Mouse (Mus musculus) testis, postnatal 14 days (tissue): ENCODE results near the gene Chmp4b.
A peak's percentile ranks its signal among the peaks of the same experiment; 100 is the strongest.

ENCODE experiments used
- DNase-seq: peaks from one replicate; pipeline ENCODE4 v3.0.0; 2021; ENCODE audit warnings: low spot score

The Chmp4b gene

DNA sequence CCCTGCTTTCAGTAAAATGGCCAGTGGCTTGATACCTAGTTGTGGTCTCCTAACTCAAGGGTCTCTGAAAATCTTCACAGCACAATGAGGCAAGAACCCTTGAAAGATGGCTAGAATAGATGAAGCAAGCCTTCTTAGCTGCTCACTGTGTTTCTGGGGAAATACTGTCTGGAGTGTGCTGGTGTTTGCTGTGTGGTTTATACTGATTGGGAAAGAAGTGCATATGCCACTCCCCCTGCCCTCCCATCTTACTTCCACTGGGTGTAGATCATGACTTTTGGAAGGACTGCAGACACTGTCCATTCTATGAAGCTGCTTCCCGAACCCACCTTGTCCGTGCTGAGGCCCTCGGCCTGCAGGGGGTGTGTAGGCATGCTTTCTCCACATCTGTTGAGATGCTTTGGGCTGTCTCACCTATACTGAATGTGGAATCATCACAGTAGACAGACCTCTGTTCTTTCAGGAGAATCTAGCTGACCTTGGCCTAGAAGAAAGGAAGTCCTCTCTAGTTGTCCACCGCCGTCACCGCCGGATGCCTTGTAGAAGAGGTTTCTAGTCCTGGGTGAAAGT is 33.5 kb downstream of the Chmp4b start:
- no peak for DNase-seq

DNA sequence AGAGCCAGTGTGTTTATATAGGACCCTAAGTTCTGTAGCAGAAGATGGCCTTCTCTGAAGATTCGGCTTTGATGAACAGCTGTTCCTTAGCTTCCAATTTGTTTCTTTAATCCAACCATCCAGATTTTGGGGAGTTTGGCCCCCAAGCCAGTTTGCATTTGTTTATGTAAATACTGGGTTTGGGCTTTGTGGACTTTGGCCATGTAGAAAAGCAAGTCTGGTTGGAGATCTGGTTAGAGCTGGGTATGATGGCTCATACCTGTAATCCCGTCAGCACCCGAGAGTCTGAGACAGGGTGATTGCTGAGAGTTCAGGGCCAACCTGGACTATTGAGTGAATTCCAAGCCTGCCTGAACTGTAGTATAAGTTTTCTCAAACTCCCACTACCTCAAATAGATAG is 34.3 kb downstream of the Chmp4b start:
- no peak for DNase-seq

- DNase-seq, result no peak
Observed at GRCm38 (mm10) chr2:154686819-154687218, 35.3 kb downstream of the Chmp4b start.

DNA sequence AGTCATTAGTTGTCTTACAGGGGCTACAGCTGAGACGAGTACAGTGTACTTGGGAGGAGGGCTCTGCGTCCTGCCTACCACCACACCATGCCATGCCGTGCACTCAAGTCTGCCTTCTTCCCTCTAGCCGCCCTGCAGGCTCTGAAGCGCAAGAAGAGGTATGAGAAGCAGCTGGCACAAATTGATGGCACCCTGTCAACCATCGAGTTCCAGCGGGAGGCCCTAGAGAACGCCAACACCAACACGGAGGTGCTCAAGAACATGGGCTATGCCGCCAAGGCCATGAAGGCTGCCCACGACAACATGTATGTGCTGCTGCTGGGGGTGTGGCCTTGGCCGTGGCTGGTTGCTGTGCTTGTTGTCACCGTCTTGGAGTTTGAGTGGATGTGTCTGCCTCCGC is 37.9 kb downstream of the Chmp4b start:
- no peak for DNase-seq

- DNase-seq, result no peak
Observed at GRCm38 (mm10) chr2:154690959-154691358, 39.5 kb downstream of the Chmp4b start.

DNA sequence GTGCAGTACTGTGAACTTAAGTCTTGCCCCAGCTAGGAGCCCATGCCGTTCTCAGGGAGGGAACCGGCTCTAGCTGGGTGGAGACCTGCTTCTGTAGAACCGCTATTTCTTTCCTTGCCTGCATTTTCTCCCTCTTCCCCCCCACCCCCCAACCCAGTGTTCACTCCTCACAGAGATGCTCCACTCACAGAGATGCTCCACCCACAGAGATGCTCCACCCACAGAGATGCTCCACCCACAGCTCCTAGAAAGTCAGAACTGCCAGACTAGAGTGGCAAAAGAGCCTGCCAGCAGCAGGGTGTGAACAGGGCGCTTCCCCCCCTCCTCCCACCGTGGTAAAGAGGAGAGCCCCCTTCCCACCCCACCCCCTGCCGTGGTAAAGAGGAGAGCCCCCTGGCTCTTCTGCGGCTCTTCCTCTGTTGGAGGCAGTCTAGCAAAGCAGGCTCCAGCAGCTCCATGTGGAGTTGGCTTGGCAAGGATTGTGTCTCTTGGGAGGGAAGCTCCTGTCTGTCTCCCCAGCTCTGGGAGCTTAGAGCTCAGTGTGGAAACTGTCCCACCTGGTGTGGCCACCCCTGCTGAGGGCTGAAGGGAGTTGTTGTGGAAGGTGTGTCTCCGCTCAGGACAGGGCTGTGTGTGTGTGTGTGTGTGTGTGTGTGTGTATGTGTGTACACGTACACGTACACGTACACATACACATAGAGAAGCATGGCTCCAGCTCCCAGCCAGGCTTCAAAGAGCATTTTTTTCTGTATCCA is 41.9 kb downstream of the Chmp4b start:
- DNase-seq, result no peak

GRCm38 (mm10) chr2:154693941-154694256 is 42.4 kb downstream of the Chmp4b start:
- no peak for DNase-seq

DNA sequence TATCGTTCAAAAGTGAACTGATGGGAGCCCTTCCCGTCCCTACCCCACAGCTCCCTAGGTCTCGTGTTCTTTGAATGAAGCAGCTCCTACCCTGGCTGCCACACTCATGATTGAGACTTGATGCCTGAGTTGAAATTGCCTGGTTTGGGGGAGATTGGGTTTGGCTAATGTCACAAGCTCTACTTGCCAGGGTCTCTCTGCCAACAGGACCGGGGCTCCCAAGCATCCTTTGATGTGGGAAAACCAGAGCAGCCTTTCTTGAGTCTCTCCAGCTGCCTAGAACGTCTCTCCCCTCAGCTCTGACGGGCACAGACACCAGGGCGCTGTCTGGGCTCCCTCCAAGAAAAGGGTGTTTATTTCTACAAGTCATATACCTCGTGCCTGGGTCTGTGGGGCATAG is 44.2 kb downstream of the Chmp4b start:
- no peak for DNase-seq

- no peak for DNase-seq
Observed at GRCm38 (mm10) chr2:154696660-154697059, 45.2 kb downstream of the Chmp4b start.

DNA sequence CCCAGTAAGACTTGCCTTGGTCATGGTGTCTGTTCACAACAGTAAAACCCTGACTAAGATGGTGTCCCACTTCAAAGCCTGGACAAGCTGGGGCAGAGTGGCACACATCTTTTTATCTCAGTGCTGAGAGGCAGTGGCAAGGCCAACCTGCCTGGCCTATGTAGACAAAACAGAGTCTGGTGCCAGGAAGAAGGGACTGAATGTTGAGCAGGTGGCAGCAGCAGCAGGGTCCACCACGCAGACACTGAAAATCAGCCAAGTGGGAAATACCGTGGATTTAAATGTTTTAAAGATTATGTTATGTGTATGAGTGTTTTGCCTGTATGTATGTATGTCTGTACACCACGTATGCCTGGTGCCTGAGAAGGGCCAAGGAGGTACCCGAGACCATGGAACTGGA is 47.9 kb downstream of the Chmp4b start:
- no peak for DNase-seq

DNA sequence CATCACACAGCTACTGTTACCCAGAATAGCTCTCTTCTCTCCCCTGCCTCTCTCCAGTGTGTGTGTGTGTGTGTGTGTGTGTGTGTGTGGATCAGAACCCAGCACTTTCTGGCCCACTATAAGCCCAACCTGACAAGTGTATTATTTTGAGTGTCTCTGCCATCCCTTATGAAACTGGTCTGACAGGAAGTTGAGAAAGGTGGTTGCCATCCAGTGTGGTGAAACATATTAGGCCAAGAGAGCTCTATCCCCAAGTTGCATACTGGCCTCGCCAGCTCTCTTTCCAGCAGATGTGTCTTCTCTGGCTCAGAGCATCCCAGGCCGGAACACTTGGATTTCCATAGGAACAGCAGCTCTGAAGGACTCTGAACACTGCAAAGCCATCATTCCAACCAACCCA is 48.7 kb downstream of the Chmp4b start:
- DNase-seq, result no peak

DNA sequence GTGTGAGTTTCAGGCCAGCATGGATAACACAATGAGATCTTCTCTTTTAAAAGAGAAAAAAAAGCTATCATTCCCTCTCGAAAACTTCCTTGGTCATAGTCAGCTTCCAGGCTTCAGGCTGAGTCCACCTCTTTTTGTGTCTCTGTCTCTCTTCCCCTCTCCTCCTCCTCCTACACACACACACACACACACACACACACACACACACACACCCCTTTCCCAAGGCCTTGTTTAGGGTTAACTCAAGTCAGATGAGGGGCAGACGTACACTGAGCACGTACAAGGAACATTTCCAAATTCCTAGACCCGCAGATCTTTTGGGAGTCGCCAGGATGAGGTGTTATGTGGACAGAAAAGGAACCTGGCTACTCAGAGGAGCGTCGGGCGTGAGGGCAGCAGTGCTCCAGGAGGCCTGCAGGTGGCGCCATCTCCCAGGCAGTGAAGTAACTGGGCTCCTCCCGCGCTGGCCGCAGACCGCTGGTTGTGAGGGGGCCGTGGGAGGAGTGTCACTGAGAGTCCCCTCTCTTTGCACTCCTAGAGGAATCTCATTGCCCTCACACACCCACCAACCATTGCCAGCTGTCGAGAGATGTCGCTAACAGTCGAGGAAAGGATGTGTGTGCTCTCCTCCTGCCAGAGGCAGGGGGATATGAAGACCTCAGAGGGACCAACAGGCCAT is 51.3 kb downstream of the Chmp4b start:
- DNase-seq, result peak; percentile 67

DNA sequence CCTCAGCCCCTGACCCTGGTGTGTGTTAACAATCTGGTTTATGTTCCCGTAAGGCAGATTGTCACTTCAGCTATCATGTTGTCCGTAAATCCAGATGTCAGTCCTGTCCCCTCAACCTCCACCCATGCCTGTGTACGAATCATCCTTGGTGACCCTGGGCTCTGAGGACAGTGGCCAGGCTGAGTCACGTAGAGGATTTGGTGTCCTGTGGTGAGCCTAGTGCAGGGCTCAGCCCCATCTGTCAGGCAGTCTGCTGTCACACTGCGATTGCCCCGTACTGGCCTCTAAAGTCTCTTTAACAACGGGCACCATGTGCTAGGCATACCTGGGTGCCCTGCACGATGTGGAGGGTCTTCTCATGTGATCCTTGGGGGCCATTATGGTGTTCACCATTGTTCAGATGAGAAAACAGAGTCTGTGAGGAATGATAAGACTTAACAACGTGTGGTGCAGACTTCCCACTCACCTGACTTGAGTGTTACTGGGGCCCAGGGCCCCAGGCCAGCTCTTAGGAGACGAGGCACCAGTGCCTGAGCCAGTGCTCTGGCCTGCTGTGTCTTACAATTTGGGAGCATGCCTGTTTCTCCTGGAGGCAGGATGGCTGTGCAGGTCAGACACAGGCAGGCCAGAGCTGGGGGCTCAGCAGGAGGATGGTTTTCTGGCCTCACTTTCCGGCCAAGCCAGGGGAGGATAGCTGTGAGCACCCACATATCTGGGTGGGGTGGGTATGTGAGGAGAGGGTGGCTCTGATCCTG is 55.2 kb downstream of the Chmp4b start:
- no peak for DNase-seq

GRCm38 (mm10) chr2:154707284-154707683 is 55.8 kb downstream of the Chmp4b start:
- no peak for DNase-seq

- DNase-seq, result no peak
Observed at GRCm38 (mm10) chr2:154707830-154708385, 56.4 kb downstream of the Chmp4b start.

DNA sequence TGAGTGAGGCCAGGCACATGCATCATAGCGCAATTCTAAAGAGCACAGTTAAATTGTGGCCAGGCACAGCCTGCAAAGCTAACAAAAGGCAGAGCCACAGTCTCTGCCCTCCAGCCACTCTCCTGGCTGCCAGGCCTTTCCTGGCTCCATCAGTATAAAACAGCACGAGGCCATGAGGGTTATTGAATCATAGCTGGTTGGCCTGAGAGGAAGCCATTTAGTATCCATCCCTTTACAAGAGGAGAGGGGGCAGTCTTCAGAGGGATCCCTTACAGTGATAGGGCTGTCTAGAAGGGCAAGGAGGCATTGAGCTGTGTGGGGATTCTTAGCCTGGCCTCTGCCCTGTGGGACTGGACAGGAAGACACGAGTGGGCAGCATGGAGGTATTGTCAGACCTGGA is 60.2 kb downstream of the Chmp4b start:
- DNase-seq, result no peak

- DNase-seq, result no peak
Observed at GRCm38 (mm10) chr2:154712271-154712677, 60.8 kb downstream of the Chmp4b start.

DNA sequence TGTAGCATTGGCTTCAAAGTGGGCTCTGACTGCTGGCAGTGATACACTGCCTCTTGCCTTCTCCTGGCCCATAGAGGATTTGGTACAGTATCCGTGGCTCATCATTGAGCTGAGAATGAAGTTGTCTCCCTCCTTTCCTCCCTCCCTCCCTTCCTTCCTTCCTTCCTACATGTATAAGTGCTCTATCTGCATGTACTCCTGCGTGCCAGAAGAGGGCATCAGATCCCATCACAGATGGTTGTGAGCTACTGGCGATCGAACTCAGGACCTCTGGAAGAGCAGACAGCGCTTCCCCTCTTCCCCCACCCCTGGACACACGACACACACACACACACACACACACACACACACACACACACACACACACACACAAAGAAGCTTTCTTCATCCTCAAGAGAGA is 61.6 kb downstream of the Chmp4b start:
- DNase-seq, result no peak

DNA sequence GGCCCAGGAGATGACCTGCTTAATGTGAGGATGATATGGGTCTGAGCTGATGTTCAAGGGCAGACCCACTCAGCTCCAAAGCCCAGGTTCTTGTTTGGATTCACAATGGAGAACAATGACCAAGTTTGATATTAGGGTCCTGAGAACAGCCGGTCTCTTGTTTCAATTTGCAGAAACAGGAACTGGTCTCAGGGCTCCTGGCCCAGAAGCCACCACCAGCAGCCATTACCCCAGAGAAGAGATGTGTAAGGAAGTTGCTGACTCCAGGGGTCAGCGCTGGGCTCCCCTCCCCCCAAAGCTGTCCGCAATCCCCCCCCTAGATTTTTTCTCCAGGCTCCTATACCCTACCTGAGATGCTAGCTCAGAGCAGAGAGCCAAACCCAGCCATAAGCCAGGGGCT is 62.5 kb downstream of the Chmp4b start:
- no peak for DNase-seq

DNA sequence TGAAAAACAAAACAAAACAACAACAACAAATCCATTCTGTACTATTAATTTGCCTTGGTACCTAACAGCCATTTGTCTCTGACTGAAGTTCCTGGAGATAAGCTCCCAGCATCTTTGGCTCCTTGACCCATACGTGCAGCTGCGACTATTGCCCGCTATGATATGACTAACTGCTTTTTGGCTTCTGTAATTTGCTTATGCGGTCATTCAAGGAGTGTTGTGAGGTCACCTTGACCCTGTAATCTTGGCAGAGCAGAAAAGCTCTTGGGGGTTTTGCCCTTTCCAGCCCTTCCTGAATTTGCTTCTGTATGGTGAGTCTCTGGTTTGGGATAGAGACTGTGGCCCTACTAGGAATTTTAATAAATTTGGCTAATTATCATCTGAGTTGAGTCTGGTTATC is 65.1 kb downstream of the Chmp4b start:
- DNase-seq, result no peak

GRCm38 (mm10) chr2:154717081-154717480 is 65.6 kb downstream of the Chmp4b start:
- no peak for DNase-seq

DNA sequence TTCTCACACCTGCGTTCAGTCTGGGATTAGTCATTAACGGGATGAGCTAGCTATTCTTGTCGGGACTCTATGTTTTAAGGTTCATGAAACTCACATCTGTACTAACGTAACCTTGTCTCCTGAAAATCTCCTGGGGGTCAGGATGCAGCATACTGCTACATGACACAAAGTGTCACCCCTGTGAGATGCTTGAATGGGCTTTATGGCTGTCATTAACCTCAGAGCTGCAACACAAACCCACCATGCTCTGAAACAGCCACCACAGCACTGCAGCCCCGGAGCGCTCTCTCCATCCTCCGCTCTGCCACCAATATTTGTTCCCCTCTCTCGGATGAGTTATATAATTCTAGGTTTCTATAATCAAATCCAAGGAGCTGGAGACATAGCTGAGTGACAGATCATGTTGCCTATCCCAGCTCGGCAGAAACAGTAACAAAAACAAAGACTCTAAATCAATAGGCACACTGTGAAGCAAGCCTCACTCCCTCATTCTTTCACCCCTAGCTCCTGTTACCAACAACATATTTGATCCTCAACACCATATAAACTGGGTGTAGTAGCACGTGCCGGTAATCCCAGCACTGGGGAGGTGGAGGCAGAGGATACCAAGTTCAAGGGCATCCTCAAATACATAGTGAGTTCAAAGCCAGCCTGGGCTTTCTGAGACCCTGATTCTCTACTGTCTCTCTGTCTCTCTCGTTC is 67.5 kb downstream of the Chmp4b start:
- DNase-seq, result no peak
